Comparison of ENCODE assay signal across 12 mouse cellular contexts in the genomic region with DNA sequence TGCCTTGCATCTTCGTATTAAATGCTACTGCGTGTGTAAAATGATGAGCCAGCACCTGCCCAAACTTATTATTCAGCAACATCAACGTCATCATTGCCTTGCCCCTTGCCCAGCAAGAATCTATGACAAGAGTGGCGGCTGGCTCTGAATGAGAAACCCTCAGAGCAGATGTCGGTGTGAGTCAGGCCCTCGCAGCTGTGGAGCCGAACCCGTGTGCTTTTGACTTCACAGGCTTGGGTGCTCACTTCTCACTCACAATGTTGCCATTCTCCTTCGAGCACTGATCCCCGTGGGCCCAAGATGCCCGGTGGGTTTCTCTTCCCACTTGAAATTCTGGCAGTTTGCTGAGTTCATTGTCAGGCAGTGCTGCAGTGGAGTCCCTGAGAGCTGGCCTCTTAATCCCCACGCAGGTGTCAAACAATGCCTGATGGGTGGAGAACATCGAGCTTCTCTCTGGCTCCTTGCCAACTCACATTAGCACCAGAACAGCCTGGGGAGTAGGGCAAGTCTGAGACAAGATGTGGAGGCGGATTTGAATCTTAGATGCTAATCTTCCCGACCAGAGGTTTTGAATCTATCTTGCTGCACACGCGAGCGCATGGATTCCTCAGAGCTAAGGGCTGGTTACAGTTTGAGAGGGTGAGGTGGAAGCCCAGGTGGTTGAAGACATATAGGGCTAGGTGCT.
A peak's percentile ranks its signal among the peaks of the same experiment; 100 is the strongest.
DNase-seq lines count a peak whose midpoint lies in the region; ATAC-seq lines count a peak whose summit lies in the region.
"Had no signal": no experiment of that assay in that cellular context is flagged by ENCODE, and none has a peak within 500 bp of the region (broad histone marks: within the 10 kb centered on the region; RNA-seq: fewer than 3 reads in every experiment).

No protein-coding gene starts in this region.

- peaks cover 8% of the 10 kb centered on the region; the same call in 1 of the 2 replicates for H3K4me1 ChIP-seq in hindbrain, embryonic 14.5 days (replicated peaks; ENCODE audit: control insufficient read depth, insufficient read depth, low read length)
- peaks cover 8% of the 10 kb centered on the region for H3K4me1 ChIP-seq in hindbrain, embryonic 12.5 days
- H3K4me1 ChIP-seq in embryonic facial prominence, embryonic 14.5 days (ENCODE audit: control insufficient read depth, insufficient read depth, low read length) = 0 out of 2 replicates have a peak, but pooled peaks cover 6% of the 10 kb centered on the region
- H3K4me1 ChIP-seq: intestine, embryonic 15.5 days; limb, embryonic 13.5 days; megakaryocyte, embryonic 14.5 days had no signal

- WGBS in hindbrain, embryonic 14.5 days = 47% methylated on average over 18 of the region's 18 CpGs
- 64% methylated on average over 18 of the region's 18 CpGs for WGBS in hindbrain, embryonic 12.5 days
- WGBS in embryonic facial prominence, embryonic 14.5 days = 53% methylated on average over 18 of the region's 18 CpGs

- no peak overlapping the region for H3K27ac ChIP-seq in hindbrain, embryonic 14.5 days
- no peak overlapping the region for H3K27ac ChIP-seq in hindbrain, embryonic 12.5 days
- H3K27ac ChIP-seq in embryonic facial prominence, embryonic 14.5 days (replicated peaks; ENCODE audit: low read depth, low read length) = no peak overlapping the region
- H3K27ac ChIP-seq: intestine, embryonic 15.5 days; limb, embryonic 13.5 days had no signal

- H3K4me3 ChIP-seq in hindbrain, embryonic 14.5 days (replicated peaks; ENCODE audit: low read length) = no peak overlapping the region
- H3K4me3 ChIP-seq in hindbrain, embryonic 12.5 days = no peak overlapping the region
- no peak overlapping the region for H3K4me3 ChIP-seq in embryonic facial prominence, embryonic 14.5 days (ENCODE audit: low read depth, low read length)
- H3K4me3 ChIP-seq: intestine, embryonic 15.5 days; limb, embryonic 13.5 days; megakaryocyte, embryonic 14.5 days had no signal

- H3K27me3 ChIP-seq in hindbrain, embryonic 14.5 days (ENCODE audit: control insufficient read depth, insufficient read depth, low read length) = no peaks in the 10 kb centered on the region
- no peaks in the 10 kb centered on the region for H3K27me3 ChIP-seq in hindbrain, embryonic 12.5 days
- H3K27me3 ChIP-seq in embryonic facial prominence, embryonic 14.5 days (replicated peaks; ENCODE audit: control insufficient read depth, insufficient read depth, low read length) = no peaks in the 10 kb centered on the region
- H3K27me3 ChIP-seq: intestine, embryonic 15.5 days; limb, embryonic 13.5 days had no signal

- H3K9me3 ChIP-seq in hindbrain, embryonic 14.5 days (ENCODE audit: control insufficient read depth, low read length) = peaks cover 14% of the 10 kb centered on the region
- H3K9me3 ChIP-seq in hindbrain, embryonic 12.5 days (replicated peaks) = peaks cover 16% of the 10 kb centered on the region
- H3K9me3 ChIP-seq in embryonic facial prominence, embryonic 14.5 days (ENCODE audit: control insufficient read depth, low read length) = peaks cover 21% of the 10 kb centered on the region
- H3K9me3 ChIP-seq: intestine, embryonic 15.5 days had no signal

- no peak for ATAC-seq in hindbrain, embryonic 14.5 days (ENCODE audit: low FRiP score)
- no peak for ATAC-seq in hindbrain, embryonic 12.5 days (ENCODE audit: low FRiP score)
- ATAC-seq in embryonic facial prominence, embryonic 14.5 days (ENCODE audit: low read depth) = peak; percentile 90
- ATAC-seq: intestine, embryonic 15.5 days had no signal

- no peak overlapping the region for H3K9ac ChIP-seq in hindbrain, embryonic 14.5 days
- no peak overlapping the region for H3K9ac ChIP-seq in hindbrain, embryonic 12.5 days
- H3K9ac ChIP-seq in embryonic facial prominence, embryonic 14.5 days (ENCODE audit: low read depth, low read length) = no peak overlapping the region
- H3K9ac ChIP-seq: intestine, embryonic 15.5 days; limb, embryonic 13.5 days had no signal

- no peaks in the 10 kb centered on the region for H3K36me3 ChIP-seq in hindbrain, embryonic 14.5 days (replicated peaks; ENCODE audit: control insufficient read depth, insufficient read depth)
- no peaks in the 10 kb centered on the region for H3K36me3 ChIP-seq in hindbrain, embryonic 12.5 days
- no peaks in the 10 kb centered on the region for H3K36me3 ChIP-seq in embryonic facial prominence, embryonic 14.5 days (ENCODE audit: control insufficient read depth, insufficient read depth, low read length)
- H3K36me3 ChIP-seq: intestine, embryonic 15.5 days; limb, embryonic 13.5 days had no signal

- intact Hi-C loops in left cerebral cortex, postnatal 25 days (cut with DNase I) = no loop called here

- no peak overlapping the region for H3K4me2 ChIP-seq in hindbrain, embryonic 14.5 days (replicated peaks)
- no peak overlapping the region for H3K4me2 ChIP-seq in hindbrain, embryonic 12.5 days (replicated peaks)
- no peak overlapping the region for H3K4me2 ChIP-seq in embryonic facial prominence, embryonic 14.5 days (ENCODE audit: low read depth, low read length)
- H3K4me2 ChIP-seq: intestine, embryonic 15.5 days; limb, embryonic 13.5 days had no signal

- peak; percentile 45 for DNase-seq in hindbrain, embryonic 14.5 days (ENCODE audit: low spot score)
- DNase-seq in Muller cell, postnatal 12 days (ENCODE audit: inconsistent ontology term) = peak; percentile 14
- peak; percentile 90 for DNase-seq in embryonic facial prominence, embryonic 14.5 days (ENCODE audit: low spot score)
- peak; percentile 43 to 54 for DNase-seq in left cerebral cortex, postnatal 25 days (ENCODE audit: low spot score in 2 of 2)
- no peak for DNase-seq in ovary, postnatal 36 days (ENCODE audit: low spot score)
- DNase-seq in gastrocnemius, postnatal 25 days = no peak
- no peak for DNase-seq in adipocyte (ENCODE audit: low spot score)
- DNase-seq: thymus, postnatal 25 days had no signal

Comparison
In these comparisons a context has a peak if more than half of its experiments do, and no peak if none do; other contexts are left out.
1. DNase-seq: peak in hindbrain, embryonic 14.5 days (single experiment), Muller cell, postnatal 12 days (single experiment), embryonic facial prominence, embryonic 14.5 days (single experiment) and left cerebral cortex, postnatal 25 days (2 of 2); none in ovary, postnatal 36 days (single experiment), gastrocnemius, postnatal 25 days (single experiment) and adipocyte (single experiment).